Mouse (Mus musculus) C2C12 (cell line): Measurements from ENCODE around the gene Dnase1l2. TPM values are rescaled to one million over a fixed set of nuclear protein-coding genes. Genes with fewer than 3 reads are reported as not detected.

ENCODE experiments used
- H3K27me3 ChIP-seq: one replicate; pipeline ENCODE4 v1.6.1; 2011; ENCODE audit not compliant: control insufficient read depth, insufficient read depth, insufficient read length
- H3K36me3 ChIP-seq: one replicate; pipeline ENCODE4 v1.6.1; 2011; ENCODE audit not compliant: control insufficient read depth, insufficient read depth
- H3K4me3 ChIP-seq: one replicate; pipeline ENCODE4 v1.5.1; 2011; ENCODE audit warnings: mild to moderate bottlenecking, control low read depth; ENCODE audit not compliant: poor library complexity, insufficient read depth, severe bottlenecking
- H3K79me2 ChIP-seq: one replicate; pipeline ENCODE4 v1.6.1; 2011; ENCODE audit not compliant: control insufficient read depth, insufficient read depth
- H3K79me3 ChIP-seq: one replicate; pipeline ENCODE4 v1.6.1; 2011; ENCODE audit warnings: low read depth, control low read depth
- H3ac ChIP-seq: one replicate; pipeline ENCODE3; 2011; ENCODE audit warnings: low read depth; ENCODE audit not compliant: control insufficient read depth, insufficient read length
- CEBPB ChIP-seq: IDR thresholded peaks from one replicate; pipeline ENCODE4 v1.6.1; 2011; ENCODE audit warnings: low read depth, mild to moderate bottlenecking, control low read depth, moderate library complexity
- CTCF ChIP-seq: IDR thresholded peaks from one replicate; pipeline ENCODE4 v1.5.1; 2011; ENCODE audit not compliant: control insufficient read depth, insufficient read depth, insufficient read length
- FOSL1 ChIP-seq: IDR thresholded peaks from one replicate; pipeline ENCODE4 v1.8.0; 2011; ENCODE audit warnings: mild to moderate bottlenecking, low read length; ENCODE audit not compliant: poor library complexity, insufficient read depth, severe bottlenecking
- MAX ChIP-seq: IDR thresholded peaks from one replicate; pipeline ENCODE4 v1.6.1; 2011; ENCODE audit warnings: mild to moderate bottlenecking, control low read depth
- MYOD1 ChIP-seq: IDR thresholded peaks from one replicate; pipeline ENCODE4 v1.6.1; 2011; ENCODE audit warnings: low read depth; ENCODE audit not compliant: control insufficient read depth, insufficient read length
- MYOG ChIP-seq: IDR thresholded peaks from one replicate; pipeline ENCODE4 v1.6.1; 2011; ENCODE audit not compliant: control insufficient read depth, insufficient read length; ENCODE audit errors: extremely low read depth
- USF1 ChIP-seq: IDR thresholded peaks from one replicate; pipeline ENCODE4 v1.6.1; 2011; ENCODE audit warnings: low read depth, mild to moderate bottlenecking, control low read depth, moderate library complexity
- long read RNA-seq, 2 experiments: library from polyadenylated mRNA; unstranded; transcript quantifications; one replicate each; pipeline ENCODE4 v2.0.0; 2019 to 2020
- polyA plus RNA-seq: library from polyadenylated mRNA; unstranded; fragments of >200 nt; fragmentation: generic; extraction: Trizol; gene quantifications from one replicate; pipeline ENCODE4 v1.2.1, GENCODE M21; 2012; ENCODE audit warnings: missing spikeins

The Dnase1l2 gene
- 0.68 TPM for polyA plus RNA-seq
- long read RNA-seq, experiment 1 = 0 reads
- long read RNA-seq, experiment 2 = 0 reads

- H3ac ChIP-seq = no peak within 1 kb of the TSS
- peaks cover 32% of the 10 kb centered on the region for H3K36me3 ChIP-seq
- H3K27me3 ChIP-seq = no peaks in the 10 kb centered on the region
- no peak for TF ChIP-seq CEBPB
- no peak for TF ChIP-seq MYOG
- no peak for TF ChIP-seq MYOD1
- TF ChIP-seq FOSL1 = no peak
- no peak for TF ChIP-seq USF1
- no peak for TF ChIP-seq MAX
- no peak for TF ChIP-seq CTCF
- H3K79me2 ChIP-seq = no peaks in the 10 kb centered on the region
- no peaks in the 10 kb centered on the region for H3K79me3 ChIP-seq
- no peak within 1 kb of the TSS for H3K4me3 ChIP-seq
These were observed at the start of gene Dnase1l2 for GRCm38 (mm10) chr17:24442632-24443155. Gene Dnase1l2, minus strand, starts transcription at chr17:24443105.

GRCm38 (mm10) chr17:24490399-24490798 is 47.5 kb upstream of the Dnase1l2 start:
- Histone ChIP-seq H3ac (no peak overlapping the region), H3K79me3 (no peaks in the 10 kb centered on the region), H3K36me3 (no peaks in the 10 kb centered on the region), H3K79me2 (no peaks in the 10 kb centered on the region), H3K4me3 (no peak overlapping the region), H3K27me3 (peaks cover 35% of the 10 kb centered on the region)
- TF ChIP-seq FOSL1 (no peak), CTCF (no peak), MAX (no peak), CEBPB (no peak), USF1 (no peak), MYOG (no peak), MYOD1 (no peak)

GRCm38 (mm10) chr17:24489265-24490030 is 46.5 kb upstream of the Dnase1l2 start:
- TF ChIP-seq CEBPB = no peak
- TF ChIP-seq MAX = no peak
- TF ChIP-seq USF1 = no peak
- no peak for TF ChIP-seq CTCF
- TF ChIP-seq FOSL1 = no peak
- no peak for TF ChIP-seq MYOG
- TF ChIP-seq MYOD1 = no peak
- peaks cover 38% of the 10 kb centered on the region for H3K27me3 ChIP-seq
- no peaks in the 10 kb centered on the region for H3K79me2 ChIP-seq
- H3K4me3 ChIP-seq = no peak overlapping the region
- H3ac ChIP-seq = no peak overlapping the region
- no peaks in the 10 kb centered on the region for H3K79me3 ChIP-seq
- H3K36me3 ChIP-seq = no peaks in the 10 kb centered on the region

DNA sequence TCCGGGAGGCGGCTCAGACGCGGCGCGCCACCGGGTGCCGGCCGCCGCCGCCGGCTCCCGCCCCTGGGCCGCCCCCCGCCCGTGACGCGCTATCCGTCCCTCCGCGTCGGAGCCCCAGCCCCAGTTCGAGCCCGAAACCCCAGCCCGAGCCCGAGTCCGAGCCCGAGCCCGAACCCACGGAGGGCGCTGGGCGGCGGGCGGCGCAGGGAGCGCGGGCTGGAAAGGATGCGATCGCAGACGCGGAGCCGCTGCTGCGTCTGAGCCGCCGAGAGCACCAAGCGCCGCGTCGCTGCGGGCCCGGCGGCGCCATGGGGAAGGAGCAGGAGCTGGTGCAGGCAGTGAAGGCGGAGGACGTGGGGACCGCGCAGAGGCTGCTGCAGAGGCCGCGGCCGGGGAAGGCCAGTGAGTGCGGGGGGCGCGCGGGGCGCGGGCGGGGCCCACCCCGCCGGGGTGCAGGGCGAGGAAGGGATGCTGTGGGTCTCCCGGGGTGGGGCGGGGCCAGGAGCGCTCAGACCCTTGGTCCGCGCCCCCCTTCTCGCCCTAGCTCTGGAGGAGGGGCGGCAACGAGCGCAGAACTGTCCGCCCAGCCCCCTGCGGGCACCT is 45.9 kb upstream of the Dnase1l2 start:
- Histone ChIP-seq H3K79me3 (no peaks in the 10 kb centered on the region), H3ac (peak overlapping the region; percentile 39), H3K4me3 (no peak overlapping the region), H3K36me3 (no peaks in the 10 kb centered on the region), H3K27me3 (peaks cover 38% of the 10 kb centered on the region), H3K79me2 (no peaks in the 10 kb centered on the region)
- TF ChIP-seq MYOD1 (no peak), CTCF (no peak), MYOG (no peak), FOSL1 (no peak)

DNA sequence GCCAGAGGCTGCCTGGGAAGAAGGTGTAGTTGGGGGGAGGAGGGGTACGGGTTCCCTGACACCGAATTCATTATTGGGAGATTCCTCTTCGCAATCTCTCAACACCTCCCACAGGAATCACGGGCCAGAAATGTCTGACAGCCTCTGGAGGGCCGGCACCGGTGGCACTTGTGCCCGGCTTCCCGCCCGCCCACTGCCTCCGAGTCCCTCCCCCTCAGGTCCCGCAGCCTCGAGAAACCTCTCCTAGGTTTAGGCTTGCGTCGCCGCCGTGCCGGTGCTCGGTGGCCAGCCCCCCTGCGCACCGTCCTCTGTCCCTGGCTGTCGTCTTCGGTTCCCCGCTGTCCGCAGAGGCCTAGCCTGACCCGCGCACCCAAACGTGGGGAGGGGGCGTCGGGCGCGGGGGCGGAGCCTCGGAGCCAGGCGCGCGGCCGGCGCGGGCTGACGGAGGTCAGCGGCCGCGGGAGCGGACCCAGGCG is 45.3 kb upstream of the Dnase1l2 start, which contains the start of gene Caskin1:
Caskin1 (plus strand) TSS at position 416 of the 476 bp plus-strand sequence.
- Histone ChIP-seq H3K36me3 (no peaks in the 10 kb centered on the region), H3K27me3 (peaks cover 38% of the 10 kb centered on the region), H3K79me3 (no peaks in the 10 kb centered on the region), H3K4me3 (no peak within 1 kb of the TSS), H3K79me2 (no peaks in the 10 kb centered on the region), H3ac (peak within 1 kb of the TSS; percentile 39)
- TF ChIP-seq USF1 (no peak), FOSL1 (no peak), CTCF (no peak), MAX (no peak), MYOG (no peak), CEBPB (no peak), MYOD1 (no peak)
